Mouse (Mus musculus) midbrain, embryonic 15.5 days (tissue): ENCODE measurements around the gene Chsy1. TPM values are rescaled to one million over a fixed set of nuclear protein-coding genes. Genes with fewer than 3 reads are reported as not detected.

Experiments
- ATAC-seq: fragments of 200-750 bp; cut with Nextera tagmentation; replicated peaks from 2 replicates; pipeline ENCODE4 v1.8.0; 2017; ENCODE audit warnings: moderate TSS enrichment
- H3K27ac ChIP-seq: fragments of 300-500 bp; sonication (generic); 2 replicates; pipeline ENCODE4 v1.5.1; 2015; ENCODE audit warnings: mild to moderate bottlenecking, inconsistent platforms
- H3K27me3 ChIP-seq: fragments of 300-500 bp; sonication (generic); replicated peaks from 2 replicates; pipeline ENCODE4 v1.6.1; 2015; ENCODE audit warnings: inconsistent platforms
- H3K36me3 ChIP-seq: fragments of 300-500 bp; sonication (generic); replicated peaks from 2 replicates; pipeline ENCODE4 v1.6.1; 2015; ENCODE audit warnings: inconsistent platforms
- H3K4me1 ChIP-seq: fragments of 300-500 bp; sonication (generic); 2 replicates; pipeline ENCODE4 v1.6.1; 2015; ENCODE audit warnings: inconsistent platforms
- H3K4me2 ChIP-seq: fragments of 300-500 bp; sonication (generic); 2 replicates; pipeline ENCODE4 v1.6.1; 2015; ENCODE audit warnings: inconsistent platforms, mild to moderate bottlenecking, moderate library complexity
- H3K4me3 ChIP-seq: fragments of 300-500 bp; sonication (generic); 2 replicates; pipeline ENCODE4 v1.5.1; 2015; ENCODE audit warnings: mild to moderate bottlenecking, inconsistent platforms
- H3K9ac ChIP-seq: fragments of 300-500 bp; sonication (generic); 2 replicates; pipeline ENCODE4 v1.6.1; 2015; ENCODE audit warnings: mild to moderate bottlenecking, inconsistent platforms
- H3K9me3 ChIP-seq: fragments of 300-500 bp; sonication (generic); 2 replicates; pipeline ENCODE4 v1.6.1; 2016; ENCODE audit warnings: inconsistent platforms
- WGBS: fragments of 180-500 bp; shearing (Covaris S2); methylation state at CpG from one replicate; pipeline ENCODE4 v1.1.7; 2015; ENCODE audit warnings: mixed read lengths; 5-methylcytosine and 5-hydroxymethylcytosine counted together
- polyA plus RNA-seq: library from polyadenylated mRNA; unstranded; fragments of >200 nt; fragmentation: Nextera tagmentation; extraction: Ambion mirVana; gene quantifications from 2 replicates; pipeline ENCODE4 v1.2.1, GENCODE M21; 2015

Gene Chsy1
- polyA plus RNA-seq, 1 experiment from 2014 or later: 10.0 TPM

GRCm38 (mm10) chr7:66200383-66200782 is 91.1 kb downstream of the Chsy1 start:
- Histone ChIP-seq H3K9me3 (no peaks in the 10 kb centered on the region), H3K4me1 (peaks cover 9% of the 10 kb centered on the region), H3K4me3 (no peak overlapping the region), H3K9ac (no peak overlapping the region), H3K36me3 (no peaks in the 10 kb centered on the region), H3K4me2 (no peak overlapping the region), H3K27me3 (no peaks in the 10 kb centered on the region), H3K27ac (0 out of 2 replicates have a peak overlapping the region, but pooled peaks have one; percentile 29)
- WGBS: 77% methylated on average over 3 of the region's 3 CpGs
- no peak for ATAC-seq

DNA sequence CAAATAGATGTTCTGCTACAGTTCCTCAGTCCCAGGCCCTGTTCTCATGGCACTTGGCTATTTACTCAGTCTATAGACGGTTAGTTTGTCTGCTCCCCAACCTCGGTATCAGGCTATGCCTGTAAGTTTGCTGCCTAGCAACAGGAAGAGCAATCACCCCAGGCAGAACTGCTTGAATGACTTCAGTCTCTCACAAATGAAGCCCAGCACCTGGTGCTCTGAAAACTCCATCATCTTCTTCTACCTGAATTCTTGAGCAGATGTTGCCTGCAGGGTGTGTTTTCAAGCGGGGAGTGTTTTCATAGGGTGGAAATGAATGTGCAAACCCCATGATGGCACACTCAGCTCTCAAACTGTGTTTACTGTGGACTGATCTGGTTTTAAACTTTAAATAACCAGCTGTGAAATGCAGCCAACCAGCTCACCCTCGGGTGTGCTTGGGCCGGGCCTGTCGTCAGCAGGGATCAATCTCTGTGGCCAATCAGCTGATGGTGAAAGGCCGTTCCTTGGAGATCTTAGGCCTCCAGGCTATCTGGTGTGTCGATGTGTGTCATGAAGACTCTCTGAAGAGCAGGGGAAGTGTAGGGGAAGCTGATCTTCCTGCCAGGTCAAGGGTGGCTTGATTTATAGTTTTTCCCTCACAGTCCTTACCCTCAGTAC is 91.6 kb downstream of the Chsy1 start:
- Histone ChIP-seq H3K27ac (peak overlapping the region; percentile 29; the same call in 1 of the 2 replicates), H3K4me3 (no peak overlapping the region), H3K27me3 (no peaks in the 10 kb centered on the region), H3K4me1 (peaks cover 9% of the 10 kb centered on the region), H3K4me2 (no peak overlapping the region), H3K9ac (no peak overlapping the region), H3K36me3 (no peaks in the 10 kb centered on the region), H3K9me3 (no peaks in the 10 kb centered on the region)
- WGBS: 47% methylated on average over 8 of the region's 8 CpGs
- peak; percentile 70; the same call in 1 of the 2 replicates for ATAC-seq

- ATAC-seq: no peak
- WGBS: 86% methylated on average over 2 of the region's 2 CpGs
- Histone ChIP-seq H3K27me3 (no peaks in the 10 kb centered on the region), H3K4me1 (peaks cover 9% of the 10 kb centered on the region), H3K9ac (no peak overlapping the region), H3K4me3 (no peak overlapping the region), H3K36me3 (no peaks in the 10 kb centered on the region), H3K9me3 (no peaks in the 10 kb centered on the region), H3K27ac (no peak overlapping the region), H3K4me2 (no peak overlapping the region)
Measured at GRCm38 (mm10) chr7:66201657-66202056, 92.3 kb downstream of the Chsy1 start.

DNA sequence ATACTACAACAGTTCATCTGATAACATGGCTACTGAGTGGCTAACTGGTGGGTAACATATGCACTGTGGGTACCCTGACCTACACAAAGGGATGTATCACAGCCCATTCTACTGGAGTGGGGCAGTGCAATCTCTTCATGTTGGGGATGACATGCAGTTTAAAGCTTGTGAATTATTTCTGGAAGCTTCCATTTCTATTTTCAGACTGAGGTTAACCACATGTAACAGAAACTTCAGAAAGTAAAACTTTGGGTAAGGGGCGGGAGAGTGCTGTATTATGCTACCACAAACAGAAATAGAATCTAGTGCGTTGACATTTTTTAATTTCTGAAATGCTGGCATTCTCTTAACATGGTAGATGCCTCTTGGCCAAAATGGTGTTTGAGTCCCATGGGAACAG is 100.6 kb downstream of the Chsy1 start:
- Histone ChIP-seq H3K9ac (no peak overlapping the region), H3K27me3 (no peaks in the 10 kb centered on the region), H3K27ac (no peak overlapping the region), H3K36me3 (no peaks in the 10 kb centered on the region), H3K4me3 (no peak overlapping the region), H3K4me2 (no peak overlapping the region), H3K9me3 (no peaks in the 10 kb centered on the region), H3K4me1 (no peaks in the 10 kb centered on the region)
- WGBS: 88% methylated on average over 2 of the region's 2 CpGs
- ATAC-seq: no peak

GRCm38 (mm10) chr7:66212887-66213286 is 103.6 kb downstream of the Chsy1 start:
- no peaks in the 10 kb centered on the region for H3K36me3 ChIP-seq
- H3K27me3 ChIP-seq: no peaks in the 10 kb centered on the region
- no peak for ATAC-seq
- H3K4me1 ChIP-seq: peaks cover 8% of the 10 kb centered on the region
- no peaks in the 10 kb centered on the region for H3K9me3 ChIP-seq
- 85% methylated on average over 1 of the region's 1 CpGs for WGBS
- no peak overlapping the region for H3K4me3 ChIP-seq
- H3K27ac ChIP-seq: no peak overlapping the region
- H3K9ac ChIP-seq: no peak overlapping the region
- H3K4me2 ChIP-seq: no peak overlapping the region

GRCm38 (mm10) chr7:66214477-66214876 is 105.2 kb downstream of the Chsy1 start:
- Histone ChIP-seq H3K4me1 (peaks cover 16% of the 10 kb centered on the region), H3K4me2 (no peak overlapping the region), H3K27me3 (no peaks in the 10 kb centered on the region), H3K9me3 (no peaks in the 10 kb centered on the region), H3K27ac (no peak overlapping the region), H3K9ac (no peak overlapping the region), H3K36me3 (no peaks in the 10 kb centered on the region), H3K4me3 (no peak overlapping the region)
- ATAC-seq: no peak
- WGBS: 79% methylated on average over 6 of the region's 6 CpGs

DNA sequence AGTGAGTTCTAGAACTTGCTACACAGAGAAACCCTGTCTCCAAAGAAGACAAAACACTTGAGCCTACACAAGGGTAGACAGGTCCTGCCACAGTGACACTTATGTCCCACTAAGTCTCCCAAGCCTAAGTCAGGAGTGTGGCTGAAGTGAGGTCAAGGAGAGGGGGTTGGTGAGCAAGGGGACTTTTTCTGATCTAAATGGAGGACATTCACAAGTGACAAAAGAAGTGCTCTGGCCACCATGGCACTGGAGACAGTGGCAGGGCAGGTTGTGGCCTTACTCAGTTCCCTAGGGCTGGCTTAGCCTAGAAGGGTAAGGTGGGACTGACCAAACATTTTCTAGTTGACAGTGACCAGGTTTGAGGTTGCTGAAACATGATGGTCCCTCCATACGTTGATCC is 106.6 kb downstream of the Chsy1 start:
- no peaks in the 10 kb centered on the region for H3K9me3 ChIP-seq
- no peak overlapping the region for H3K9ac ChIP-seq
- no peak for ATAC-seq
- H3K4me3 ChIP-seq: no peak overlapping the region
- peaks cover 16% of the 10 kb centered on the region for H3K4me1 ChIP-seq
- no peaks in the 10 kb centered on the region for H3K27me3 ChIP-seq
- H3K27ac ChIP-seq: no peak overlapping the region
- no peaks in the 10 kb centered on the region for H3K36me3 ChIP-seq
- WGBS: 83% methylated on average over 1 of the region's 1 CpGs
- H3K4me2 ChIP-seq: no peak overlapping the region

DNA sequence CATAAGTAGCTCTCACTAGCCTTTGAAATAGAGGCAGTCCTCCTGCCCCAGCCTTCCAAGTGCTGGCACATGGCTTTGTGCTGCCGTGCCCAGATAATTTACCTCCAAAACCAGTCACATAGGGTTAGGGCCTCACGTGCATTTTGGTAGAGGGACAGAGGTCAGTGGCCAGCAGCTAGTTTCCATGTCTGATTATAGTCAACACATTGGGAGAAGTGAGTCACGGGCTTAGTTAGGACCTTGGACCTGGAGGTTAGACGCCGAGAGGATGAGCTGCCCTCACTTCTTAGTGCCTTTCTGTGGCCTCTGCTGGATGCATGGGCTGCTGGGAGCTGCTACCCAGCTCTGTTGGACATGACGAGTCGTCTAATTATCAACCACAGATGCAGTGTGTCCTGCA is 107.7 kb downstream of the Chsy1 start:
- Histone ChIP-seq H3K9ac (no peak overlapping the region), H3K9me3 (no peaks in the 10 kb centered on the region), H3K27ac (no peak overlapping the region; the same call in 1 of the 2 replicates), H3K4me2 (no peak overlapping the region), H3K4me1 (peaks cover 16% of the 10 kb centered on the region), H3K4me3 (no peak overlapping the region), H3K36me3 (no peaks in the 10 kb centered on the region), H3K27me3 (no peaks in the 10 kb centered on the region)
- 67% methylated on average over 7 of the region's 7 CpGs for WGBS
- 0 out of 2 replicates have a peak, but pooled peaks have one; percentile 45 for ATAC-seq

DNA sequence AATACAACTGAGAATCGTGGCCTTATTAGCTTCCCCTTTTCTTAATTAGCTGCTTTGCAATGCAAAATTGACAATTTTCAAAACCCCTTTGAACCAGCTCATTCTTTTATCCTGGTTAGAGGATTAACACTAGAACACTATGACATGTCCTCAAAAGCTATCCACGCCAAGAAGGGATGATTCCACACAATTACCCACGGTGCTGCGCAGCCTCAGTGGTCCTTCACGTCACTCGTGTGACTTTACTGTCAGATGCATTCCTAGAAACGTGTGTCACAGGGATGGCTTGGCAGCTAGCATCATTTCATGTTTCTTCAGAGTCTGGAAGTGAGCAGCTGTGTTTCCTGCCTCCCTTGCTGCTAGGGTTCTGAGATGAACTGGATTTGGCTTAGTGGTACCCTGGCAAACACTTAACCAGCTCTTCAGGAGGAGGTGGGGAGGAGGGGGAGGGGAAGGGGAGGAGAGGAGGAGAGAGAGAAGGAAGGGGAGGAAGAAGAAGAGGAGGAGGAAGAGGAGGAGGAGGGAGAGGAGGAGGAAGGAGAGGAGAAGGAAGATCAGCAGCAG is 108.3 kb downstream of the Chsy1 start:
- ATAC-seq: peak; percentile 62; the same call in 1 of the 2 replicates
- H3K4me2 ChIP-seq: no peak overlapping the region
- H3K36me3 ChIP-seq: no peaks in the 10 kb centered on the region
- H3K4me3 ChIP-seq: no peak overlapping the region
- H3K27ac ChIP-seq: peak overlapping the region; percentile 38; the same call in 1 of the 2 replicates
- WGBS: 38% methylated on average over 7 of the region's 7 CpGs
- no peaks in the 10 kb centered on the region for H3K27me3 ChIP-seq
- no peaks in the 10 kb centered on the region for H3K9me3 ChIP-seq
- H3K4me1 ChIP-seq: peaks cover 16% of the 10 kb centered on the region
- no peak overlapping the region for H3K9ac ChIP-seq

DNA sequence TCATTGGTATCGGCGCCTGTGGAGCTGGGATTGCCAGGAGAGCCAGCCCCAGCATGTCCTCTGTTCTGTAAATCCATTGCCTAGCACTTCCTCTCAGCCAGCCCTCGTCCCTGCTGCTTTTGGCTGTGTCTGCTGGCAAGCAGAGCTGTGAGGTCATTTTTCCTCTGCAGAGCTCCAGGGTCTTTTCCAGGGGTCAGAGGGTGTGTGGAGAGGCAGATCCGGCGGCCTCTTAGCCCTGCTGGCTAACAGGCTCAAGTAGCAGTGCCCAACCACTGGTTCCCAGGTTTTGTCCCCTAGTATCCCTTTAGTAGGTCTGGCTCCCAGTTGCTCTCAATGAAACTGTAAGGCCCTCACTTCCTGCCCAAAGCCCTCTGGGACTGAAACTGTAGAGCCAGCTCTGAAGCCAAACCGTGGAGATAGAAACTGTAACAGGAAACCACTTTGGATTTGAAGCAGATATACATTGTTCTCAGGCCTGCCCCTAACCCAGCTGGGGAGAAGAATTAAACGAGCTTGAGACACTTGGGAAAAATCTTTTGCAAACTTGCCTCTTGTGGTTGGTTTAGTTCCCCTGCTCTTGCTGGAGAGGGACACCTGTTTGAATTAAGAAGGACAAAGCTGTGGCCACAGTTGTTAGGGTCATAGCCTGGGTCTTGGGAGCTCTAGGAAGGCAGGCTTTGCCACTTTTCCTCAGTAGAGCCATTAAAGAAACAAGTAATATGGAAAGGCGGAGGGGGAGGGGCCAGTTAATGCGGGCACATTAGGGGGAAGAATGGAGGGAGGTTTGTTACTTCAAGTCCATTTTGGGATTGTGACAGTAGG is 109.1 kb downstream of the Chsy1 start:
- Histone ChIP-seq H3K9ac (no peak overlapping the region), H3K9me3 (no peaks in the 10 kb centered on the region), H3K4me3 (no peak overlapping the region), H3K36me3 (no peaks in the 10 kb centered on the region), H3K4me2 (no peak overlapping the region), H3K4me1 (peaks cover 16% of the 10 kb centered on the region), H3K27me3 (no peaks in the 10 kb centered on the region), H3K27ac (peak overlapping the region; percentile 38; the same call in 1 of the 2 replicates)
- ATAC-seq: no peak
- WGBS: 35% methylated on average over 9 of the region's 9 CpGs

DNA sequence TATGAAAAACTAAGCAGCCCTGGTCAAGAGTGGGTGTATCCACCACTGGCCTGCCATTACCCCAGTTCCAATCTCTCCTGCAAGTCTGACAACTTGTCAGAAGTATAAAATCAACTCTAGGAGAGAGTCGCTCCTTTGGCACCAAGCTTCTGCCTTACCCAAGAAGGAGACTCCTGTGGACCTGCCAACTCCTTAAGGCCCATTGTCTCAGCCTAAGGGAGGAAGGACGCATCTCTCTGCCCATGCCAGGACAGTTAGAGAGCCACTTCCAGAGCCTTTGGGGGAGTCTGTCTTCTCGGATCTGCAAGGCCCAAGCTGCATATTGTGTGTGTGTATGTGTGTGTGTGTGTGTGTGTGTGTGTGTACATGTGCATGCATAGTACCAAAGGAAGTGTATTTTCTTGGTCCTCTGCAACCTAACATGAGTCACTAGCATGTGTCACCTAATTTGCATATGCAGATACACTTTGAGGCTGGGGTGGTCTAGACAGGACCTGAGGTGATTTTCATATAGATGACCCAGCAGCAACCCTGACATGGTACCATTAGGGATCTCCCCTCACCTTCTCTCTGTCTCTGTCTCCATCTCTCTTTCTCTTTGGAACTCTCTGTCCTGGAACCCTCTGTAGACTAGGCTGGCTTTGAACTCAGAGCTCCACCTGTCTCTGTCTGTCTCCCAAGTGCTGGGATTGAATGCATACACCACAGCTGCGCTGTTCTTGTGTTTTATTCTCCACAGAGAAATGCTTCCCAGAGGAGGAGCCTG is 109.9 kb downstream of the Chsy1 start:
- no peak for ATAC-seq
- Histone ChIP-seq H3K4me3 (no peak overlapping the region), H3K9ac (no peak overlapping the region), H3K4me2 (no peak overlapping the region), H3K36me3 (no peaks in the 10 kb centered on the region), H3K27ac (no peak overlapping the region), H3K4me1 (peaks cover 16% of the 10 kb centered on the region), H3K9me3 (no peaks in the 10 kb centered on the region), H3K27me3 (no peaks in the 10 kb centered on the region)
- WGBS: 90% methylated on average over 4 of the region's 4 CpGs

GRCm38 (mm10) chr7:66219794-66220227 is 110.5 kb downstream of the Chsy1 start:
- peaks cover 16% of the 10 kb centered on the region for H3K4me1 ChIP-seq
- no peak overlapping the region for H3K4me2 ChIP-seq
- H3K27me3 ChIP-seq: no peaks in the 10 kb centered on the region
- H3K36me3 ChIP-seq: no peaks in the 10 kb centered on the region
- H3K4me3 ChIP-seq: no peak overlapping the region
- no peak overlapping the region for H3K27ac ChIP-seq
- H3K9ac ChIP-seq: no peak overlapping the region
- no peak for ATAC-seq
- H3K9me3 ChIP-seq: no peaks in the 10 kb centered on the region
- WGBS: 55% methylated on average over 4 of the region's 4 CpGs
